ENCODE assay signal across 7 mouse cellular contexts in the genomic region with DNA sequence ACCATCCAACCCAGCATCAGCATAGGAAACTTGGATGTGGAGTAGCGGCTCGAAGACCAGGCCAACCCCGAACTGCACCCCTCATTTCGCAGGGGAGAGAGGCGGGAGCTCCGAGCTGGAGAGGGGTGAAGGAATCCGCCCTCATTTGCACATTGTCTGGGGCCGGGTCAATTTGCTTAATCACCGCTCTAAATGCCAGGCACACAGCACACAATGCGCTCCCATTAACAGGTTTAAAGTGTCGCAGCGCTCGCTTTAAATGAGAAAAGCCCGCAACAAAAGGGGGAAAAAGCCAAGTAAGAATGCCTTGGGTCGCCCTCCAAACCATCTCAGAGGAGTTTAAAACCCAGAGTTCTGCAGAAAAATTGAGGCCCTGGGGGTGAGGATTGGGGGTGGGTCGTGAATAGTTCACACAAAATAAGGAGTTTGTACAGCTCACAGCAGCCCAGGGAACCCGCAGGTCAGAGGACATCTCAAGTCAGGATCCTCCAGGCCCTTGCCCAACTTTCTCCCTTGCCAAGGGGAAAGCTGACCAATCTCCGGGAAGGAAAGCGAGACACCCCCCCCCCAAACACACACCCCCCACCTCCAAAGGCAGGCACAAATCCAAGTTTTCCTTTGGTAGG. TPM values are rescaled to one million over a fixed set of nuclear protein-coding genes. Genes with fewer than 3 reads are reported as not detected.
DNase-seq lines count a peak whose midpoint lies in the region; ATAC-seq and TF ChIP-seq lines count a peak whose summit lies in the region.

No protein-coding gene starts in this region.

- peak; percentile 81 for DNase-seq in WW6 (ENCODE audit: low read depth, low spot score)
- peak; percentile 28 for DNase-seq in embryonic facial prominence, embryonic 10.5 days (ENCODE audit: low spot score)
- peak; percentile 27 for DNase-seq in hindbrain, postnatal 0 days (ENCODE audit: low spot score)
- peak; percentile 32 for DNase-seq in stomach, postnatal 0 days (ENCODE audit: low spot score)
- no peak for DNase-seq in right cerebral cortex, postnatal 14 days
- no peak for DNase-seq in left cerebral cortex, postnatal 36 days (ENCODE audit: low spot score in 2 of 2)

- peaks cover 6% of the 10 kb centered on the region; the same call in 1 of the 2 replicates for H3K27me3 ChIP-seq in embryonic facial prominence, embryonic 10.5 days (replicated peaks; ENCODE audit: low read depth, poor library complexity, severe bottlenecking)
- H3K27me3 ChIP-seq in hindbrain, postnatal 0 days (ENCODE audit: insufficient read depth, low read length), result no peaks in the 10 kb centered on the region
- H3K27me3 ChIP-seq in lung, embryonic 15.5 days, result no peaks in the 10 kb centered on the region
- H3K27me3 ChIP-seq in stomach, postnatal 0 days (ENCODE audit: control insufficient read depth, insufficient read depth, low read length), result no peaks in the 10 kb centered on the region

- H3K9me3 ChIP-seq in embryonic facial prominence, embryonic 10.5 days, result no peaks in the 10 kb centered on the region
- H3K9me3 ChIP-seq in hindbrain, postnatal 0 days (ENCODE audit: low read length), result no peaks in the 10 kb centered on the region
- H3K9me3 ChIP-seq in lung, embryonic 15.5 days, result no peaks in the 10 kb centered on the region
- H3K9me3 ChIP-seq in stomach, postnatal 0 days (ENCODE audit: control insufficient read depth, low read length), result no peaks in the 10 kb centered on the region

- intact Hi-C loops in left cerebral cortex, postnatal 36 days (cut with DNase I), result loop anchor here (5.0 kb wide), 1 partner anchor 45 kb away; no protein-coding TSS in a partner anchor

- peak overlapping the region; percentile 96 for H3K4me2 ChIP-seq in hindbrain, postnatal 0 days (ENCODE audit: low read depth, low read length)
- peak overlapping the region; percentile 63 for H3K4me2 ChIP-seq in lung, embryonic 15.5 days
- H3K4me2 ChIP-seq in stomach, postnatal 0 days (replicated peaks; ENCODE audit: low read depth), result peak overlapping the region; percentile 92

- H3K9ac ChIP-seq in hindbrain, postnatal 0 days (replicated peaks; ENCODE audit: low read length), result peak overlapping the region; percentile 60
- H3K9ac ChIP-seq in lung, embryonic 15.5 days, result peak overlapping the region; percentile 91
- H3K9ac ChIP-seq in stomach, postnatal 0 days (ENCODE audit: low read length), result peak overlapping the region; percentile 89

- no peak for ATAC-seq in hindbrain, postnatal 0 days
- no peak for ATAC-seq in lung, embryonic 15.5 days (ENCODE audit: borderline replicate concordance, extremely low read depth, low FRiP score, low TSS enrichment)
- no peak for ATAC-seq in stomach, postnatal 0 days (ENCODE audit: low FRiP score, low TSS enrichment)

- no peak for TF ChIP-seq CTCF in hindbrain, postnatal 0 days (IDR thresholded peaks at IDR 0.05; ENCODE audit: low read depth)
- TF ChIP-seq CTCF in stomach, postnatal 0 days (IDR thresholded peaks at IDR 0.05; ENCODE audit: low read depth), result no peak

- peaks cover 39% of the 10 kb centered on the region for H3K36me3 ChIP-seq in embryonic facial prominence, embryonic 10.5 days (replicated peaks)
- no peaks in the 10 kb centered on the region for H3K36me3 ChIP-seq in hindbrain, postnatal 0 days (ENCODE audit: insufficient read depth, low read length)
- H3K36me3 ChIP-seq in lung, embryonic 15.5 days, result peaks cover 13% of the 10 kb centered on the region; the same call in 1 of the 2 replicates
- no peaks in the 10 kb centered on the region for H3K36me3 ChIP-seq in stomach, postnatal 0 days (ENCODE audit: control insufficient read depth, insufficient read depth, low read length)

- H3K4me3 ChIP-seq in embryonic facial prominence, embryonic 10.5 days, result peak overlapping the region; percentile 92
- H3K4me3 ChIP-seq in hindbrain, postnatal 0 days (ENCODE audit: low read length), result peak overlapping the region; percentile 64
- peak overlapping the region; percentile 94 for H3K4me3 ChIP-seq in lung, embryonic 15.5 days
- peak overlapping the region; percentile 84 for H3K4me3 ChIP-seq in stomach, postnatal 0 days (ENCODE audit: low read depth, low read length)

- peaks cover 26% of the 10 kb centered on the region for H3K4me1 ChIP-seq in embryonic facial prominence, embryonic 10.5 days
- no peaks in the 10 kb centered on the region for H3K4me1 ChIP-seq in hindbrain, postnatal 0 days (ENCODE audit: insufficient read depth, low read length)
- H3K4me1 ChIP-seq in lung, embryonic 15.5 days, result peaks cover 14% of the 10 kb centered on the region
- 0 out of 2 replicates have a peak, but pooled peaks cover 2% of the 10 kb centered on the region for H3K4me1 ChIP-seq in stomach, postnatal 0 days (replicated peaks; ENCODE audit: control insufficient read depth, insufficient read depth)

- H3K27ac ChIP-seq in embryonic facial prominence, embryonic 10.5 days (replicated peaks), result peak overlapping the region; percentile 97
- peak overlapping the region; percentile 76 for H3K27ac ChIP-seq in hindbrain, postnatal 0 days
- peak overlapping the region; percentile 97; the same call in 1 of the 2 replicates for H3K27ac ChIP-seq in lung, embryonic 15.5 days
- H3K27ac ChIP-seq in stomach, postnatal 0 days (replicated peaks), result peak overlapping the region; percentile 90; the same call in 1 of the 2 replicates

- WGBS in embryonic facial prominence, embryonic 10.5 days, result under 1% methylated on average over 19 of the region's 19 CpGs
- 10% methylated on average over 19 of the region's 19 CpGs for WGBS in hindbrain, postnatal 0 days
- 8% methylated on average over 19 of the region's 19 CpGs for WGBS in lung, embryonic 15.5 days
- 12% methylated on average over 18 of the region's 19 CpGs for WGBS in stomach, postnatal 0 days

- no peak for TF ChIP-seq EP300 in stomach, postnatal 0 days (optimal IDR thresholded peaks at IDR 0.05)

RNA-seq across cellular contexts. Expression of gene Tcf7l1, which starts 1.6 kb away (rescaled TPM):
- 34.8 and 37.1 TPM in 2 replicates for polyA plus RNA-seq in embryonic facial prominence, embryonic 10.5 days (2016; fragmentation: Nextera tagmentation; extraction: Ambion mirVana)
- 2.4 and 4.0 TPM in 2 replicates for total RNA-seq in hindbrain, postnatal 0 days (2014; rRNA removed)
- 8.2 and 9.1 TPM in 2 replicates for polyA plus RNA-seq in hindbrain, postnatal 0 days (2015; fragmentation: Nextera tagmentation; extraction: Ambion mirVana)
- polyA plus RNA-seq in lung, embryonic 15.5 days (2015; fragmentation: Nextera tagmentation; extraction: Ambion mirVana), result 31.5 and 33.8 TPM in 2 replicates
- polyA plus RNA-seq in stomach, postnatal 0 days (2015; fragmentation: Nextera tagmentation; extraction: Ambion mirVana), result 11.1 and 12.2 TPM in 2 replicates
- total RNA-seq in left cerebral cortex, postnatal 36 days (2021), result 1 to 10 TPM; 3.5 to 3.7 TPM

Comparison
In these comparisons a context has a peak if more than half of its experiments do, and no peak if none do; other contexts are left out.
1. DNase-seq: peak in WW6 (single experiment), embryonic facial prominence, embryonic 10.5 days (single experiment), hindbrain, postnatal 0 days (single experiment) and stomach, postnatal 0 days (single experiment); none in right cerebral cortex, postnatal 14 days (single experiment) and left cerebral cortex, postnatal 36 days (0 of 2).
2. Peak in every context shown above with its lines, with median percentiles within 50 percentile points of each other: H3K27ac ChIP-seq, H3K4me3 ChIP-seq, H3K4me2 ChIP-seq and H3K9ac ChIP-seq.